Mouse (Mus musculus) intestine, embryonic 15.5 days (tissue): ENCODE results near the gene Crtac1. TPM values are rescaled to one million over a fixed set of nuclear protein-coding genes. Genes with fewer than 3 reads are reported as not detected.

Experiments used
- ATAC-seq: fragments of 200-750 bp; cut with Nextera tagmentation; 2 replicates; pipeline ENCODE4 v1.8.0; 2017; ENCODE audit warnings: moderate TSS enrichment, moderate library complexity
- H3K27ac ChIP-seq: fragments of 300-500 bp; sonication (generic); 2 replicates; pipeline ENCODE4 v1.5.1; 2015; ENCODE audit warnings: mild to moderate bottlenecking, inconsistent platforms
- H3K27me3 ChIP-seq: fragments of 300-500 bp; sonication (generic); replicated peaks from 2 replicates; pipeline ENCODE4 v1.6.1; 2015; ENCODE audit warnings: inconsistent platforms
- H3K36me3 ChIP-seq: fragments of 300-500 bp; sonication (generic); 2 replicates; pipeline ENCODE4 v1.6.1; 2015; ENCODE audit warnings: inconsistent platforms
- H3K4me1 ChIP-seq: fragments of 300-500 bp; sonication (generic); replicated peaks from 2 replicates; pipeline ENCODE4 v1.6.1; 2015; ENCODE audit warnings: inconsistent platforms
- H3K4me2 ChIP-seq: fragments of 300-500 bp; sonication (generic); replicated peaks from 2 replicates; pipeline ENCODE4 v1.6.1; 2015; ENCODE audit warnings: mild to moderate bottlenecking, inconsistent platforms
- H3K4me3 ChIP-seq: fragments of 300-500 bp; sonication (generic); replicated peaks from 2 replicates; pipeline ENCODE4 v1.5.1; 2015; ENCODE audit warnings: inconsistent platforms
- H3K9ac ChIP-seq: fragments of 300-500 bp; sonication (generic); 2 replicates; pipeline ENCODE4 v1.6.1; 2015; ENCODE audit warnings: inconsistent platforms
- H3K9me3 ChIP-seq: fragments of 300-500 bp; sonication (generic); 2 replicates; pipeline ENCODE4 v1.6.1; 2016; ENCODE audit warnings: inconsistent platforms
- WGBS: fragments of 180-500 bp; shearing (Covaris S2); methylation state at CpG from one replicate; pipeline ENCODE4 v1.1.7; 2015; 5-methylcytosine and 5-hydroxymethylcytosine counted together
- polyA plus RNA-seq: library from polyadenylated mRNA; unstranded; fragments of >200 nt; fragmentation: Nextera tagmentation; extraction: Ambion mirVana; gene quantifications from 2 replicates; pipeline ENCODE4 v1.2.1, GENCODE M21; 2015

Crtac1 gene
- polyA plus RNA-seq, 1 experiment from 2014 or later, result 5.8 TPM

DNA sequence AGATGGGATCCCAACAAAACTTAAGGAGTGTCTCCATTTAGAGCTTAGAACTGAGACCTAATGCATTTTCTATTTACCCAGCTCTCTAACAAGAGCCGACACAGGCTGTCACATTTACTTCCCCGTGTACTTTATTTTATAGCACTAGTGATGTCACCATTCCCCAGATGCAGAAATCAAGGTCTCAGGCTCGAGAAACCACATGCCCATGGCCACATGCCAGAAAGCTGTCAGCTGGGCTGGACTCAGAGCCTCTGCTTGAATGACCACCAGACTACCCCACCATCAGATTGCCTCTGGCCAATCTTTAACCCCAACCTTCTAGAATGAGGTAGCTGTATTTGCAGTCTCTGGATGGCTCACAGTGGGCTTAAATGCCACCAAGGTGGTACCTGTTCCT is 188.2 kb downstream of the Crtac1 start:
- 27% methylated on average over 3 of the region's 3 CpGs for WGBS
- no peaks in the 10 kb centered on the region for H3K9me3 ChIP-seq
- ATAC-seq, result no peak
- H3K27ac ChIP-seq, result no peak overlapping the region
- H3K4me1 ChIP-seq, result no peaks in the 10 kb centered on the region
- H3K9ac ChIP-seq, result no peak overlapping the region
- no peaks in the 10 kb centered on the region for H3K36me3 ChIP-seq
- H3K4me2 ChIP-seq, result no peak overlapping the region
- no peak overlapping the region for H3K4me3 ChIP-seq
- no peaks in the 10 kb centered on the region for H3K27me3 ChIP-seq

- H3K9ac ChIP-seq, result no peak overlapping the region
- no peak for ATAC-seq
Measured at GRCm38 (mm10) chr19:42240881-42241280, 190.7 kb downstream of the Crtac1 start.

DNA sequence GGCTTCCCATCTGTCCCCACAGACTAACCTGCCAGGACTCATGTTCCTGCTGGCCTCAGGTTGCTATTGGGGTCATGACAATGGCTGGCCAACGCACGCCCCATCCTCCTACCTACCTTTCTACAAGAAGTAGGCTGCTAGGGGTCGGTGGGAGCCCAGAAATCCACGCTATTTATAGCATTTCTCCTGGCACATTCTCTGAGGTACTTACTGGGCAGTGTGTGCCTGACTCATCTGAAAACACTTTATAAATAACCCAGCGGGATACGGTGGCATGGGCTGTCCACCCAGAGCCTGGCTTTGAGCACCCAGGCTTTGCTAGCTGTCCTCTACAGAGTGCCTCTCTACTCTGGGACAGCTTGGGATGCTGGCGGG is 193.3 kb downstream of the Crtac1 start:
- 64% methylated on average over 7 of the region's 7 CpGs for WGBS
- no peak for ATAC-seq
- Histone ChIP-seq H3K36me3 (no peaks in the 10 kb centered on the region), H3K27me3 (no peaks in the 10 kb centered on the region), H3K4me2 (no peak overlapping the region), H3K4me1 (no peaks in the 10 kb centered on the region), H3K4me3 (no peak overlapping the region), H3K9me3 (no peaks in the 10 kb centered on the region), H3K27ac (no peak overlapping the region), H3K9ac (no peak overlapping the region)

More at GRCm38 (mm10) chr19:42240881-42241280, 190.7 kb downstream of the Crtac1 start:
- 48% methylated on average over 8 of the region's 8 CpGs for WGBS
- Histone ChIP-seq H3K4me3 (no peak overlapping the region), H3K27ac (no peak overlapping the region), H3K4me1 (no peaks in the 10 kb centered on the region), H3K36me3 (no peaks in the 10 kb centered on the region), H3K9me3 (no peaks in the 10 kb centered on the region), H3K27me3 (no peaks in the 10 kb centered on the region), H3K4me2 (no peak overlapping the region)

GRCm38 (mm10) chr19:42237602-42238340 is 193.8 kb downstream of the Crtac1 start:
- no peak for ATAC-seq
- no peaks in the 10 kb centered on the region for H3K36me3 ChIP-seq
- H3K27ac ChIP-seq, result no peak overlapping the region
- no peaks in the 10 kb centered on the region for H3K9me3 ChIP-seq
- no peaks in the 10 kb centered on the region for H3K4me1 ChIP-seq
- H3K27me3 ChIP-seq, result no peaks in the 10 kb centered on the region
- 31% methylated on average over 4 of the region's 4 CpGs for WGBS
- H3K4me2 ChIP-seq, result no peak overlapping the region
- H3K9ac ChIP-seq, result no peak overlapping the region
- no peak overlapping the region for H3K4me3 ChIP-seq

Other genes with a start within 250 kb of the Crtac1 start
- 9.2 and 14.0 TPM in 2 replicates for gene Sfrp5, start 229.5 kb downstream of the Crtac1 start, polyA plus RNA-seq
- 1.1 and 1.5 TPM in 2 replicates for gene Golga7b, start 184.2 kb downstream of the Crtac1 start, polyA plus RNA-seq
- gene R3hcc1l, start 87.0 kb upstream of the Crtac1 start, polyA plus RNA-seq, result 17.3 and 21.4 TPM in 2 replicates
- gene Loxl4, start 181.0 kb upstream of the Crtac1 start, polyA plus RNA-seq, result 1.6 and 1.9 TPM in 2 replicates